ENCODE assay signal across 15 mouse cellular contexts in the genomic region with DNA sequence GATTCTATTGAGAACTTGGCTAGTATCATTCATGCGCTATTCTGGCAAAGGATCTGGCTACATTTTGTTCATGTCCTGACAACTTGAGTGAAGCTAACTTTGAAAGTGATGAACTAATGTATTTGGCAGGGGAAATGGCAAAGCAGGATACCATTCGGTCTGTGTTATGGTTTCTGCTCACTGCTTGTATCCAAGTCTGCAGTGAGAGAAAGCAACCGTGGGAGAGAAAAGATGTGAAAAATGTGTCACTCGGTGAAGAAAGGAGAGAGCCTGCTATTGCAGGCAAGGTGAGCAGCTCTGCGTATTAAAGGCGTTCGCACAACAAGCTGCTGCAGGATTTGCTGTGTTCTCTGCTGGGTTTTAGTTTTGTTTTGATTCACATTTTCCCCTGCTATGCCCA.
"Had no signal": no experiment of that assay in that cellular context is flagged by ENCODE, and none has a peak within 500 bp of the region (broad histone marks: within the 10 kb centered on the region; RNA-seq: fewer than 3 reads in every experiment).

No protein-coding gene starts in this region.

- H3K4me2 ChIP-seq: lung, embryonic 14.5 days; midbrain, embryonic 13.5 days; midbrain, embryonic 15.5 days; neural tube, embryonic 13.5 days; neural tube, embryonic 15.5 days had no signal

- H3K36me3 ChIP-seq: midbrain, embryonic 10.5 days; midbrain, embryonic 13.5 days; midbrain, embryonic 15.5 days; neural tube, embryonic 13.5 days; neural tube, embryonic 15.5 days had no signal

- H3K27me3 ChIP-seq: midbrain, embryonic 13.5 days; midbrain, embryonic 15.5 days; neural tube, embryonic 13.5 days; neural tube, embryonic 15.5 days had no signal

- H3K27ac ChIP-seq: midbrain, embryonic 10.5 days; midbrain, embryonic 13.5 days; midbrain, embryonic 15.5 days; neural tube, embryonic 13.5 days; neural tube, embryonic 15.5 days had no signal

- DNase-seq: lung, adult 18-20 months; lung, embryonic 14.5 days; lung, postnatal 10 days; lung, postnatal 4 days; retina, postnatal 1 day; right cerebral cortex, postnatal 14 days; thymus, adult 18-20 months; thymus, postnatal 14 days; thymus, postnatal 36 days had no signal

- H3K4me1 ChIP-seq: midbrain, embryonic 13.5 days; midbrain, embryonic 15.5 days; neural tube, embryonic 13.5 days; neural tube, embryonic 15.5 days had no signal

- H3K9ac ChIP-seq: lung, embryonic 14.5 days; midbrain, embryonic 13.5 days; midbrain, embryonic 15.5 days; neural tube, embryonic 13.5 days; neural tube, embryonic 15.5 days had no signal

- H3K4me3 ChIP-seq: midbrain, embryonic 10.5 days; midbrain, embryonic 13.5 days; midbrain, embryonic 15.5 days; myocyte; neural tube, embryonic 13.5 days; neural tube, embryonic 15.5 days had no signal

- H3K9me3 ChIP-seq: midbrain, embryonic 10.5 days; midbrain, embryonic 13.5 days; midbrain, embryonic 15.5 days; neural tube, embryonic 13.5 days; neural tube, embryonic 15.5 days had no signal

- ATAC-seq: midbrain, embryonic 13.5 days; midbrain, embryonic 15.5 days had no signal
